Mouse (Mus musculus) limb, embryonic 14.5 days (tissue): ENCODE results near the gene Slc38a3. TPM values are rescaled to one million over a fixed set of nuclear protein-coding genes. Genes with fewer than 3 reads are reported as not detected.

Experiments used
- ATAC-seq: fragments of 200-750 bp; cut with Nextera tagmentation; 2 replicates; pipeline ENCODE4 v1.8.0; 2017; ENCODE audit warnings: low read depth, moderate number of reproducible peaks, moderate TSS enrichment; ENCODE audit not compliant: low FRiP score
- DNase-seq: peaks from one replicate; pipeline ENCODE4 v3.0.0-alpha.2; 2015; ENCODE audit warnings: low spot score
- H3K27ac ChIP-seq: fragments of 300-500 bp; sonication (generic); replicated peaks from 2 replicates; pipeline ENCODE4 v1.5.1; 2014; ENCODE audit warnings: low read depth, mild to moderate bottlenecking, low read length, moderate library complexity, mixed read lengths
- H3K27me3 ChIP-seq: fragments of 300-500 bp; sonication (generic); 2 replicates; pipeline ENCODE4 v1.6.1; 2014; ENCODE audit warnings: low read length, mixed read lengths; ENCODE audit not compliant: control insufficient read depth, insufficient read depth
- H3K36me3 ChIP-seq: fragments of 300-500 bp; sonication (generic); 2 replicates; pipeline ENCODE4 v1.6.1; 2014; ENCODE audit warnings: mild to moderate bottlenecking, low read length, moderate library complexity, mixed read lengths; ENCODE audit not compliant: control insufficient read depth, insufficient read depth
- H3K4me1 ChIP-seq: fragments of 300-500 bp; sonication (generic); 2 replicates; pipeline ENCODE4 v1.6.1; 2014; ENCODE audit warnings: antibody characterized with exemption, low read length, mixed read lengths; ENCODE audit not compliant: control insufficient read depth, insufficient read depth
- H3K4me2 ChIP-seq: fragments of 300-500 bp; sonication (generic); replicated peaks from 2 replicates; pipeline ENCODE4 v1.6.1; 2014; ENCODE audit warnings: low read depth, mild to moderate bottlenecking, low read length, moderate library complexity; ENCODE audit not compliant: severe bottlenecking
- H3K4me3 ChIP-seq: fragments of 300-500 bp; sonication (generic); replicated peaks from 2 replicates; pipeline ENCODE4 v1.5.1; 2014; ENCODE audit warnings: low read length
- H3K9ac ChIP-seq: fragments of 300-500 bp; sonication (generic); 2 replicates; pipeline ENCODE4 v1.6.1; 2014; ENCODE audit warnings: mild to moderate bottlenecking, low read depth, low read length, moderate library complexity; ENCODE audit not compliant: severe bottlenecking
- H3K9me3 ChIP-seq: fragments of 300-500 bp; sonication (generic); 2 replicates; pipeline ENCODE4 v1.6.1; 2016; ENCODE audit warnings: low read length; ENCODE audit not compliant: control insufficient read depth
- POLR2A ChIP-seq: fragments of 200-500 bp; IDR thresholded peaks from 2 replicates; pipeline ENCODE4 v1.8.0; 2012; ENCODE audit warnings: inconsistent platforms, mild to moderate bottlenecking, moderate library complexity, borderline replicate concordance; ENCODE audit not compliant: insufficient read depth, insufficient read length; ENCODE audit errors: extremely low read depth
- WGBS: fragments of 180-500 bp; shearing (Covaris S2); extraction: QIAGEN DNeasy Blood & Tissue Kit; methylation state at CpG from one replicate; pipeline ENCODE4 v1.1.7; 2014; 5-methylcytosine and 5-hydroxymethylcytosine counted together
- polyA plus RNA-seq, 2 experiments: library from polyadenylated mRNA; depleted of rRNA in 1 of 2; stranded (reverse) in 1 of 2; unstranded in 1 of 2; fragments of >200 nt; fragmentation: Nextera tagmentation in 1 of 2; extraction: Ambion mirVana in 1 of 2; gene quantifications; 2 replicates each; pipeline versions ENCODE4 v1.2.1 to v1.2.3; 2012 to 2014

Gene Slc38a3
- polyA plus RNA-seq, 2 experiments = 6.0 to 22.4 TPM

DNA sequence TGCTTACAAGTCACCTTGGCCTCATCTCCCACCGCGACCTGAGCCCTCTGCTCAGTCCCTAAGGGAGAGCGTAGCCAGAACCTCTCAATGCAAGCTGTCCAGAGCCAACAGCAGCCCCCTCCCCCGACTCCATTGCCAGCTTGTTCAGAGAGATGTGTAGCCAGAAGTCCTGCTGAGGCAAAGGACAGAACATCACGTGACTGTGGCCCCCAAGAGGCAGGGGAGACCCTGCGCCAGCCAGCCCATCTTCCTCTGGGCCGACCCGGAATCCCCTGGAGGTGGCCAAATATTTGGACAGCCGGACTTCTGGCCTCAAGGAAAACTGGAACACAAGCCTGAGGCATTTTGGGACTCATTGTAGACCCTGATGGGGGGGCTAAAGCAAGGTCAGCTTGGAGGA lies 5.8 kb downstream of the Slc38a3 start:
- H3K4me2 ChIP-seq = no peak overlapping the region
- H3K4me1 ChIP-seq = peaks cover 8% of the 10 kb centered on the region
- WGBS = 69% methylated on average over 9 of the region's 9 CpGs
- no peaks in the 10 kb centered on the region for H3K9me3 ChIP-seq
- DNase-seq (no peak), ATAC-seq (no peak)
- TF ChIP-seq POLR2A = no peak
- H3K27ac ChIP-seq = no peak overlapping the region
- H3K4me3 ChIP-seq = no peak overlapping the region
- no peaks in the 10 kb centered on the region for H3K36me3 ChIP-seq
- no peak overlapping the region for H3K9ac ChIP-seq
- H3K27me3 ChIP-seq = peaks cover 4% of the 10 kb centered on the region; the same call in 1 of the 2 replicates

DNA sequence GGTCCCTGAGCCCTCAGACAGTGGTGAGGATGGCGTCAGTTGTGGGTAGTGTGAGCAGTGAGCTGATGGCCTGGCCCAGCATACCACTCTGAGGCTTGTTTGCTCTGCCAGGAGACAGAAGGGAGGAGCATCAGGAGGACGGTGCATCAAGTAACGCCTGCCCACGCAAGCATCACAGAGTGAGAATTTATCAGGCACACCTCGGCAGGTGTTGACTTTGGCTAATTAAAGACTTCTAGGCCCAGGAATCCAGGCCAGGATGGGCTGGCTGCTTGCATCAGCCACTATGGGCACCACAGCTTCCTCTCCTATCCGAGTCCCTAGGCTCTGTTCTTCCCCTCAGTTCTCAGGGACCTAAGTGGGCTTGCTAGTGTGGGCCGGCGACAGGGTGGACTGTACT lies 7.0 kb downstream of the Slc38a3 start:
- no peak overlapping the region for H3K27ac ChIP-seq
- no peak overlapping the region for H3K4me2 ChIP-seq
- no peak overlapping the region for H3K4me3 ChIP-seq
- ATAC-seq = no peak
- H3K36me3 ChIP-seq = no peaks in the 10 kb centered on the region
- no peaks in the 10 kb centered on the region for H3K9me3 ChIP-seq
- H3K4me1 ChIP-seq = peaks cover 8% of the 10 kb centered on the region
- 73% methylated on average over 8 of the region's 8 CpGs for WGBS
- DNase-seq = no peak
- no peak overlapping the region for H3K9ac ChIP-seq
- TF ChIP-seq POLR2A = no peak
- H3K27me3 ChIP-seq = peaks cover 4% of the 10 kb centered on the region; the same call in 1 of the 2 replicates

DNA sequence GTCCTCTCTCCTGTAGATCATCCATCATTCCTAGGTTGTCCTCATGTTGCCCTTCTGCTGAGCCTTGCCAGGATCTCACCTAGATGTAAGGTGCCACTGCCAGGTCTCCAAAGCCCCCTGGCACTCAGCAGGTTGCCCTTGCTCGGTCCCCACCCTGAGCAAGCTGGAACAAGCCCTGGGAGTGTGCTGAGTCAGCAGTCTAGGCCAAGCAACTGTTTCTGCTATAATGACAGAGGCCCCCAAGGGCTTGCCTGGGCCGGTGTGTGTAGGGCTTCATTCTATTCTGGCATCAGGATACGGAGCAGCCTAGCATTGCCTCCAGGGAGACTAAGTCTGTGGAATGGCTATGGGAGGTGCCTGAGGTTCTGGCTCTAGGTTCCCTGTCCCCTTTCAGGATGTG lies 8.6 kb downstream of the Slc38a3 start:
- H3K9ac ChIP-seq = no peak overlapping the region
- H3K36me3 ChIP-seq = no peaks in the 10 kb centered on the region
- H3K27me3 ChIP-seq = no peaks in the 10 kb centered on the region; the same call in 1 of the 2 replicates
- 55% methylated on average over 3 of the region's 3 CpGs for WGBS
- no peak for DNase-seq
- H3K4me3 ChIP-seq = no peak overlapping the region
- no peak for ATAC-seq
- no peaks in the 10 kb centered on the region for H3K4me1 ChIP-seq
- no peaks in the 10 kb centered on the region for H3K9me3 ChIP-seq
- no peak for TF ChIP-seq POLR2A
- no peak overlapping the region for H3K4me2 ChIP-seq
- no peak overlapping the region for H3K27ac ChIP-seq

DNA sequence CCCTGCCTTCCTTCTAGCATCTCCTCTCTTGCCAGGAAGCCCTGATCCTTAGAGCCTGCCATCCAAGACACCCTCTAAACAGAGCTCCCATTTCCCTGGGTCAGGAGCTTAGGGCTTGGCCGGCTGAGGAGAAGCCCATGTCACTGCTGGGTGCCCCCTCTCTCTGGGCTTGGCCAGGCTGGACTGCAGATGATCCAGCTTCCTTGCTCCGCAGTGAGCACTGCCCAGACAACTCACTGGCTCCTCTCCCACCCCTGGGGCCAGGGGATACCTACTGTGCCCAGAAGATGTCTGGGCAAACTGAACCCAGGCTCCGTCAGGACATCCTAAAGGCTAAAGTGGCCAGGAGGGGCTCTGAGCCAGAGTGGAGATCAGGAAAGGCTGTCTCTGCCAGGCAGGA lies 9.4 kb downstream of the Slc38a3 start:
- ATAC-seq (no peak), DNase-seq (no peak)
- no peak for TF ChIP-seq POLR2A
- H3K4me3 ChIP-seq = no peak overlapping the region
- WGBS = 86% methylated on average over 3 of the region's 3 CpGs
- no peak overlapping the region for H3K4me2 ChIP-seq
- H3K4me1 ChIP-seq = no peaks in the 10 kb centered on the region
- no peaks in the 10 kb centered on the region for H3K36me3 ChIP-seq
- H3K27me3 ChIP-seq = no peaks in the 10 kb centered on the region
- peak overlapping the region; percentile 21; the same call in 1 of the 2 replicates for H3K9ac ChIP-seq
- no peak overlapping the region for H3K27ac ChIP-seq
- no peaks in the 10 kb centered on the region for H3K9me3 ChIP-seq

DNA sequence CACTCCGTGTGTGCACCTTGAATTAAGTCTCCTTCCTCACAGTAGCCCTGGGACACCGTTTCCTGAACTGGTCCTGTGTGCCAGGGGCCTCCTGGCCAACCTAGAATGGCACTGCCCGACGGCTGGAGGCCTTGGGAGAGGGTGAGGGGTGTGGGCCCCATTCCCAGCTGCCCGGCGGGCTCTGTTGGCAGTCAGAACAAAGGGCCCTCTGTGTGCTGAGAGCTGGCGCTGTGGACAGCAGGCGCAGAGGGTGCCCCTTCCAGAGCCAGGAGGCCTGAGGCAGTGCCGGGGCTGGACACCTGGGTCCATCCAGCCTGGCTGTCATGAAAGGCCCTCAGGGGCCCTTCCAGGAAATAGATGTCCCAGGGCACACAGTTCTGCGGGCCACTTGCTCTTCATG lies 9.8 kb downstream of the Slc38a3 start:
- Histone ChIP-seq H3K9me3 (no peaks in the 10 kb centered on the region), H3K27me3 (no peaks in the 10 kb centered on the region), H3K36me3 (no peaks in the 10 kb centered on the region), H3K27ac (no peak overlapping the region), H3K4me3 (no peak overlapping the region), H3K4me1 (no peaks in the 10 kb centered on the region), H3K9ac (peak overlapping the region; percentile 21; the same call in 1 of the 2 replicates), H3K4me2 (no peak overlapping the region)
- 78% methylated on average over 8 of the region's 10 CpGs for WGBS
- TF ChIP-seq POLR2A = no peak
- ATAC-seq (0 out of 2 replicates have a peak, but pooled peaks have one; percentile 27), DNase-seq (no peak)

DNA sequence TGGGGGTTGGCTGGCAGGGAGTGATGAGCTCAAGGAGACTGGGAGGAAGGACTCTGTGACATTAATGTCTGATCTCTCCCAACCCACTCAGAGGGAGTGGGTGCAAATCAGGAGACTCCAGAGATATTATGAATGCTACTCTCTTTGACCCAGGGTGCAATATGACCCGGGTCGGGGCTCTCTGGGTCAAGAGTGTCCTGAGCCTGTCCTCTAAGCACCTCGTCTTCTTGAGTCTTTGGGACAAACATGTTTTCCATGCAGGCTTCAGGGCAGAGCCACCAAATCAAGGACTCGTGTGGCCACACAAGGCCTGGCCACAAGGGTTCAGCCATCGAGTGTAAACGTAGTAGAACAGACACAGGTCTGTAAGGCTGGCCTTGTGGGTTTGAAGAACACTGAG lies 11.2 kb downstream of the Slc38a3 start:
- WGBS = 81% methylated on average over 6 of the region's 6 CpGs

More for the DNA sequence above, 11.2 kb downstream of the Slc38a3 start:
- Histone ChIP-seq H3K9me3 (no peaks in the 10 kb centered on the region), H3K27me3 (no peaks in the 10 kb centered on the region), H3K4me2 (no peak overlapping the region), H3K27ac (no peak overlapping the region), H3K4me1 (no peaks in the 10 kb centered on the region), H3K36me3 (no peaks in the 10 kb centered on the region), H3K4me3 (no peak overlapping the region), H3K9ac (no peak overlapping the region)
- TF ChIP-seq POLR2A = no peak
- ATAC-seq (no peak), DNase-seq (no peak)
